Mouse (Mus musculus) ovary, adult 18-20 months (tissue): ENCODE data around the gene Kcnn4.
A peak's percentile ranks its signal among the peaks of the same experiment; 100 is the strongest.
"Not testable (repeated sequence)": the region's sequence is repeated elsewhere in the genome, so short reads cannot be mapped to it uniquely, and the experiment has no call there.

ENCODE experiments used
- DNase-seq: peaks from one replicate; pipeline ENCODE4 v3.0.0; 2022; ENCODE audit warnings: low spot score, mixed read lengths

Gene Kcnn4

DNA sequence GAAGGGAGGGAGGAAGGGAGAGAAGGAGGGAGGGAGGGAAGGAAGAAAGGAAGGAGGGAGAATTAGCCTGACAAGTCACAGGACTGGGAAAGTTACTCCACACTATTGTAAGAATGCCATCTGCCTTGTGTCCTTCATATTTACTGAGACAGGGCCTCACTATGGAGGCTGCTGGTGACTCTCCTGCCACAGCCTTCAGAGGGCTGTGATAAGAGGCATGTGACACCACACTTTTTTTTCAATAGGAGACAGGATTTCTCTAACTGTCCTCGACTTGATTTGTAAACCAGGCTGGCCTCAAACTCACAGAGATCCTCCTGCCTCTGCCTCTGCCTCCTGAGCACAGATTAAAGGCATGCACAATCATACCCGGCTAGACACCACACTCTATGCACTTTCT is 21.6 kb downstream of the Kcnn4 start:
- DNase-seq: no peak

DNA sequence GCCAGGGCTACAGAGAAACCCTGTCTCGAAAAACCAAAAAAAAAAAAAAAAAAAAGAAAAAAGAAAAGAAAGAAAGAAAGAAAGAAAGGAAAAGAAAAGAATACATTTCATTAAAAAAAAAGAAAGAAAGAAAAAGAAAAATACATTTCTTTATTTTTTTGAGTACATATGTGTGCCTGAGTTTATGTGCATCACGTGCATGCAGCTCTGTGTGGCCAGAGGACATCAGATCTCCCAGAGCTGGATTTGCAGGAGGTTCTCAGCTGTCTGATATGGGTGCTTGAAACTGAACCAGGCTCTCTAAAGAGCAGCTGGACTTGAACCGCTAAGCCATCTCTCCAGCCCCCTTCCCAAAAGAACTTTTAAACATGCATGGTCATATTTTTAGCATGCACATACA is 24.0 kb downstream of the Kcnn4 start:
- DNase-seq: no peak

DNA sequence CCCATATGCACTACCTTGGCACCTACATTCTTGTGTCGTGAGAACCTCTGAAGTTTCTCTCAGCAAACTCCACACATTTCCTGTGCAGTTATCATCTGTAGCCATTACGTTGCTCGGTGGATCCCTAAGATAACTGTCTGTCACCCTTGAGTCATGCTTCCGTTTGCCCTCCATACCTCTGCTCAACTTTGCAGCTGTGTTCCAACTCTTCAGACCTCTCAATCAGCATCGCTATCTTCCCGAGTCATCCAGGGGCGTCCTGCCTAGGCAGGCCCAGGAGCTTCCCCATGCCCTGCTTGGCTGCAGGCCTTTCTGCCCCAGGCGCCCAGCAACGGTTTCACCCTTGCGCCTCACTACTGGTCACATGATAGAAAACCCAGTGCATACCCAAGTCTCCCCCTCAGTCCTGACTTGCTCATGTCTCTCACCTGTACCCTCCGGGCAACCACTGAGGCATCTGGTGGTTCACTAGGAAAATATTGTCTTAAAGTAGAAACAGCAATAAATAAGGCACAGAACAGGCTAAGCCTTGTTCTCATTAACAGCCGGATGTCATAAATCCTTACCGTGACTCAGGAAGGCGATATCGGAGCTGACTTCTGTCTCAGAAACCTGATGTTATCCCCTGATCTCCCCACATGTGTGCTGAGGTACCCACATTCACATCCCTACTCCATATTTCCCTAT is 24.6 kb downstream of the Kcnn4 start:
- no peak for DNase-seq

DNA sequence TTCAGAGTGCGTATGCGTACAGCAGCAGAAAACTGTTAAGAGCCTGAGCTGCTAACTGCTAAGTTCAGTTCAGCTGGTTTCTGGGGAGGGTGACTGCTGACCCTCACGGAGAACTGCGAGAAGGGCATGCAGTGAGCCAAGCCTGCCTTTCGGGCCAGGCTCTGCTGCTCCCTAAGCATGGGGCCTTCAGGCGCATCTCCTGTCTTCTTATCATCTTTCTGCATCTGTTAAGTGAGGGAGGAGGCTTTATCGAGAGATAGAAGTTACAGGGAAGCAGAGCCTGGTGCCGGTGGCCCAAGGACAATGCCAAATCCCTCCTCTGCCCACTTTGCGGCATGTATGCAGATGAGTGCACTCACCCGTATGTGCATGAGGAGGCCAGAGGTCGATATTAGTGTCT is 26.8 kb downstream of the Kcnn4 start:
- no peak for DNase-seq

DNA sequence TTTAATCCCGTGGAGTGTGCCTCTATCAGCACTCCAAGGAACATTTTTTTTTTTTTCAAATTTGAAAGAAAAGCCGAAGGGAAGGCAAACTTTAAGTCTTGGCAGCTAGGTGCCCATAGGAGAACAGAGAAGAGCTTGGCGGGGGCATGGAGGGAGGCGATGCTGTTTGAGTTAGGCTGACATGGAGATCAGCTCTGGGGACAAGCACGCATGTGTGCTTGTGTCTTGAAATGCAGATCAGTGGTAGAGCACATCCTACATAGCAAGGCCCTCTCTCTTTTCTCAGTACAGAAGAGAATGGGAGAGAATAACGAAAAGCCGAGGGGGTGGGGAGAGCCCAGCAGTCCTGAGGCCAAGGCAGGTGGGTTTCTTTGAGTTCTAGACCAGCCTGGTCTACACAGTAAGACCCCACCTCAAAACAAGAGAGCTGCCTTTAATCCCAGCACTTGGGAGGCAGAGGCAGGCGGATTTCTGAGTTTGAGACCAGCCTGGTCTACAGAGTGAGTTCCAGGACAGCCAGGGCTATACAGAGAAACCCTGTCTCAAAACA is 28.4 kb downstream of the Kcnn4 start:
- no peak for DNase-seq

DNA sequence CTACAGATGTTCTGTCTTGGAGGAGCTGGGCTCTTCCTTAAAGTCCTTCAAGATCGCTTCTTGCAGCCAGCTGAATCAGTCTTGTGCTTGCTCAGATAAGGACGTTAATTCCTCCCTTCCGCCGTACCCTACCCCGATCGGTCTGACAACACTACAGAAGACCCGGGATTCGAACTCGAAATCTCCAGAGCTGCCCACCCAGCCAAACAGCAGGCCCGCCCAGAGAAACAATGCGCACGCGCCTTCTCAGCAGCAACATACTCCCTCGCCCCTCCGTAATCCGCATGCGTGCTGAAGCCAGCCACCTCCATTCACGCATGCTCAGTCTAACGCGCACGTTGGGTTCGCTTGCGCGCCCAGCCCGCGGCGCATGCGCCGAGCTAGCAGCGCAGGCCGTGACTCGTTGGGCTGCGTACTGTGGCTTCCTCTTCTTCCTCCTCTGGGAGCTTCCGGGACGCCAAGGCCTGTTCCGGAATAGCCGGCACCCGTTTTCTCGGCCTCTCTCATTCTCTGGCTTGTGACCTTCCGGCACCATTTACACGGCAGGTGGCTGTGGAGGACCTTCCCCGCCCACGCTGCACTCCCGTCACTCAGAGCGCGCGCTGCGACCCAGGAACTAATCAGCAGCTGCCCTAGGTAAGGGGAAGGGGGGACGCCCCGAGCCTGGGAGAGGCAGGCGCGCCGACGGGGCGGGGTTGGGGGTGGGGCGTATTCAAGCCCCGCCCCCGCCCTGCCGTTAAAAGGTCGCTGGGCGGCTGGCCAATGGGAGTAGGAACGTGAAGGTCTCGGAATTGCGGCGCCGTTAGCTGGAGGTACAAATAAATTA is 29.4 kb downstream of the Kcnn4 start, which contains the start of gene Smg9:
TSS of gene Smg9 (plus strand) at position 364 of the 826 bp plus-strand sequence.
- DNase-seq: peak; percentile 97

DNA sequence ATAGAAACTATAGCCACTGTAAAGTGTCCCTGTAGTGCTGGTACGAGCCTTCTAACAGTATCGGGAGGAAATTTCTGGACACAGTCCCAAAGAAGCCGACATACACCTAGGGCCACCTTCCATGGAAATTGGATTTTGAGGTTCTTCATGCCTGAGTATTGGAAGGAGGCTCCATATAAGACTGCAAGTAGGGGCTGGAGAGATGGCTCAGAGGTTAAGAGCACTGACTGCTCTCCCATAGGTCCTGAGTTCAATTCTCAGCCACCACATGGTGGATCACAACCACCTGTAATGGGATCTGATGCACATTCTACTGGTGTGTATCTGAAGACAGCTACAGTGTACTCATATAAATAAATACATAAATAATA is 30.0 kb downstream of the Kcnn4 start:
- DNase-seq: no peak

DNA sequence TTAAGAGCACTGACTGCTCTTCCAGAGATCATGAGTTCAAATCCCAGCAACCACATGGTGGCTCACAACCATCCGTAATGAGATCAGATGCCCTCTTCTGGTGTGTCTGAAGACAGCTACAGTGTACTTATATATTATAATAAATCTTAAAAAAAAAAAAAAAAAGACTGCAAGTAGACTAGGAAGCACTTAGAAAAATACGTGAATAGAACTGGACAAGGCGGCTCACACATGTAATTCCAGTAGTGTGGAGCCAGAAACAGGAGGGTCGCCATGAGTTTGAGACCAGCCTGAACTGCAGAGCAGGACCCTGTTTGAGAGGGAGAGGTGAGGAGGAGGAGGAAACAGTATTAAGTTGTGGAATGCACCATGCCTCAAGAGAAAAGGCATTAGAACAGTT is 30.4 kb downstream of the Kcnn4 start:
- not testable (repeated sequence) for DNase-seq

DNA sequence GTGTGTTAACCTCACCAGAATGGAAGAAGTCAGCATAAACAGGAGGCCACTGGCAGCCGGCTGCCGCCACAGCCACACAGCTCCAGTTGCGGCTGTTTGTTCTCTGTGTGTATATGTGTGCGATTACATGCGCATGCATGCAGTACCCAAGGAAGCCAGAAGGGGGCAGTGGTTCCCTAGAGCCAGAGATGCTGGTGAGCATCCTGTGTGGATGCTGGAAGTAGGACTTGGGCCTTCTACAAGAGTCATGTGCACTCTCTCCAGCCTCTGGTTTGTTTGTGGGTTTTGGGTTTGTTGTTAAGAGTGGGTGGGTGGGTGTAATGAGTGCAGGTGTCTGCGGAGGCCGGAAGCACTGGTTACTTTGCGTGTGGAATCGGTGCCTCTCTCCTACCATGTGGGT is 32.8 kb downstream of the Kcnn4 start:
- DNase-seq: no peak

DNA sequence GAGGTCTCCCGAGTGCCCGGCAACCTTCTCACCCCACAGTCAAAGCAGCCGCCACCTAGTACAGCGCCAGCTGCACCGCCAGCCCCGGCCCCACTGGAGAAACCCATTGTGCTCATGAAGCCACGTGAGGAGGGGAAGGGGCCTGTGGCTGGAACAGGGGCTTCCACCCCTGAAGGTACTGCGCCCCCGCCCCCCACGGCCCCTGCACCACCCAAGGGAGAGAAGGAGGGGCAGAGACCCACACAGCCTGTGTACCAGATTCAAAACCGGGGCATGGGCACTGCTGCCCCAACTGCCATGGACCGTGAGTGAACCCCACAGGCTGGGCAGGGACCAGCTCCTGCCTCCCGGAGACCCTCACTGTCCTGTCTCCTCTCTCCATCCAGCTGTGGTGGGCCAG is 35.6 kb downstream of the Kcnn4 start:
- DNase-seq: no peak

DNA sequence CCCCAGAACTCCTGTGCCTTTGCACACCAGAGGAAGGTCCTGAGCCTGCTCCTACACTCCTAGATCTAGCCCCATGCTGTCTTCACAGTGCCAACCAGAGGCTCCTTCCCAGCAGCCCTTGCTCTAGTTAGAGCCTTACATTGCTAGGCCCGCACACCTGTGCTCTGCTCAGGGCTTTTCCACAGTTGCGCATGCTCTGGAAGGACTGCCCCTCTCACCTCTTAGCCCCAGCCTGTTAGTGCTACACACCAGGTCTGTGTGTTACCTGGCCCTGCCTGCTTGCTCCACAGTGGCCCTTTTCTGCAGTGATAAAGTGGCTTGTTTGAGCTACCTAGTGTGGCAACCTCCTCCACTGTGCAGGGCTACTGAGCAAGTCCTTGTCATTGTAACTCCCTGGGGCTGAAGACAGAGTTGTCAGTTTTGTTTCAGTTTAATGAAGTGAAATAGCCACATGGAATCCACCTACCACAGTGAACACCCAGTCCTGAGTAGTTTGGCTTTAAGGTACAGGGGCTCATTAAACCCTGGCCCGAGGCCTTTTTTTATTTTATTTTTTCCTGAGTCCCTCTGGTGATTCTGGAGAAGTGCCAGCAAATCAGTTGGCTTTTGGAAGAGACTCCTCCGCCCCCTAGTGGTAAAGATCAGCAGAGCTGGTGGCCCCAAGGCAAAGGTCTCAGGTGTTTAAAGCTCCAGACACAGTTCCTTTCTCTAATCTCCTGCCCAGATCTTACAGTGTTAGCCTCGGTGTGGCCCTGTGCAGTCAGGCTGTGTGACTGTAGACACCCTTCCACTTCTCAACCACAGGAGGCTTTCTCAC is 36.7 kb downstream of the Kcnn4 start:
- DNase-seq: no peak

DNA sequence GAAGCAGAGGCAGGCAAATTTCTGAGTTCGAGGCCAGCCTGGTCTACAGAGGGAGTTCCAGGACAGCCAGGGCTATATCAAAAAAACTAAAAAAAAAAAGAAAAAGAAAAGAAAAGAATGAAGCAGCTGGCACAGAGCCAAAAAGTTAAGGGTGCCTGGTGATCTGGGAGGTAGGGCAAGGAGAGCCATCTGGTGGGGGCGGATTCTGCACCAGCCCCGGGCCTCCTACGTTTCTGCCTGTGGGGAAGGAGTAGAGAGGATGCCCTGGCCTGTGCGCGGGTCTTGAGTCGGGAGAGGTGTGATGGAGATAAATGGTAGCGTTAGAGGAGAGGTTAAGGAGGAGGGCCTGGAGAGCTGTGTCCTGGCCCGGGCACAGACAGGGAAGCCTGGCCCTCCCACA is 38.1 kb downstream of the Kcnn4 start:
- no peak for DNase-seq

DNA sequence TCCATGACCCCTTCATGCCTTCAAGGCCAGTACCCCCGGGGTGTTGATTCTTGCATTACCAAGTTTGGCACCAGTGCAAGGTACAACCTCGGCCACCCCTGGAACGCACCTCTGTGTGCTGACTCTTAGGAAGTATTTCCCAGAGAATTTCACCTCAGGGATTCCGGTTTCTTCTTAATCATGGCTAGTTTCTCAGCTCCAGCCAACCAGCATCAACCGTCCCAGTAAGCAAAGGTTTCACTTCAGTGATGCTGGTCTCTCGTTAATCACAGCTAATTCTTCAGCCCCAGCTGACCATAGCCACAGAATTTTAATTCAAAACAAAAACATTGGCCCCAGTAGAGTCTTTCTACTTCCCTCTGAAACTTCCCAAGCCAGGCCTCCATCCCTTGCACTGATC is 40.1 kb downstream of the Kcnn4 start:
- DNase-seq: no peak

DNA sequence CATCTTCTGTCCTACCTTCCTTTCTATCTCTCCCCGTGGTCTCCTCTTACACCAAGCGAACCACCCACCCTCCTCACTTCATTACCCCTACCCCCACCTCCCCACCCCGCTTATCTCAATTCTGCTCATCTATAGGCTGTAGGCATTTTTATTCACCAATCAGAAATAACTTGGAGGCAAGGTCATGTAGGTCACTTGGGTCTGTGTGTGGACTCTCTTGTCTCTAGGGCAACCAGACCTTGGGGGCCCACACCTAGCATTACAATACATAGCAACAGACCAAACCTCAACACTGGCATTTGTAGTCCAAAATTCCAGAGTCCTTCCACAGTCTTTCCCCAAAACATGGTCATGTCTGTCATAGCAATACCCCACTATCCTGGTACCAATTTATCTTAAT is 40.8 kb downstream of the Kcnn4 start:
- DNase-seq: no peak

DNA sequence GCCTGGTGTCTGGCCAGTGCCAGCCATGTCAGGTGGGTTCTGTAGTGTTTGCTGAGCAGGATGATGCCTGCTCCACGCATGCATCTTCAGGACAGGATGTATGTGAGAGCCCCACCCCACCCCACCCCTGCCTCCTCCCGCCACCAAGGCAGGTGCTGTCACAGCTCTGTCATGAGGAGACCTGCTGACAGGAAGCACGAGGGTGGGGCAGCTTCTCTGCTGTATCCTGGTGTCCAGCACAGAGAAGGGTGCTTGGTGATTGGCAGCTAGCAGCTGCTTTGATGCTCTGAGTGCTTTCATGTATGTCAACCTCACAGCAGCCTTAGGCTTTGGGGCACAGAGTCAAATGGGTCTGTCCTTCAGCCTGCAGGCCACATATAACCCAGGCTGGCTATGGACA is 43.6 kb downstream of the Kcnn4 start:
- DNase-seq: no peak

DNA sequence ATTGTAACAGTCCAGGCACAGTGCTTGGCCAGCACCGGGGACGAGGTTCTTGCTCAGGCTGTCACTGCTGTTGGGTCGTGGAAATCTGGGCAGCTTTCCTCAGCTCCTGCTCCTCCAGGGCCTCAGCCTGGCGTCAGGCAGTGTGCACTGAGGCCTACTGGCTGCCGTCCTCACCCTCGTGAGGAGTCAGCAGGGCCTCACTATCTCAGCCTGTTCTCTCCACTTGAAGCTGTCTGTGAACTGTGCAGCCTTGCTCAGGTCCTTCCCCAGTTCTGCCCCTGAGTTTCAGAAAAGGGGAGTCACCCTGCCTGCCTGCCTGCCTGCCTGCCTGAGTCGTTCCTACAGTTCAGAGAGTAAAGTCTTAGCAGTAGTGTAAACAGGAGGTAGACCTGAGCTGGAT is 45.2 kb downstream of the Kcnn4 start:
- DNase-seq: no peak

DNA sequence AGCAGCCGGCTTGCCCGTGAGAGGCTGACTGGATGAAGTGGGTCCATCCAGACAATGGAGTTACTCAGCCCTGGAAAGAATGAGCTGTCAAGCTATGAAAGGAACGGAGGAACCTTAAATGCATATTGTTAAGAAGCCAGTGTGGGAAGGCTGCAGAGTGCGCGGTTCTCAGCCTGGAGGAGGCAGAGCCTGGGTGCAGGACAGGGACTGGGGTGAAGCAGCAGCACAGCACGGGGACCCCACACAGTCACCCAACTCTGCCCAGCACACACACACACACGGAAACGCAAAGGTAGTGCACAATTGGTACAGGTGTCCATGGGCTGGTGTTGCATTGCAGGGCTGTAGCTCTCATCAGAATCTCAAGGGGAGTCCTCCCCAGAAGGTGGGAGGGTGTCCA is 49.5 kb downstream of the Kcnn4 start:
- DNase-seq: no peak

DNA sequence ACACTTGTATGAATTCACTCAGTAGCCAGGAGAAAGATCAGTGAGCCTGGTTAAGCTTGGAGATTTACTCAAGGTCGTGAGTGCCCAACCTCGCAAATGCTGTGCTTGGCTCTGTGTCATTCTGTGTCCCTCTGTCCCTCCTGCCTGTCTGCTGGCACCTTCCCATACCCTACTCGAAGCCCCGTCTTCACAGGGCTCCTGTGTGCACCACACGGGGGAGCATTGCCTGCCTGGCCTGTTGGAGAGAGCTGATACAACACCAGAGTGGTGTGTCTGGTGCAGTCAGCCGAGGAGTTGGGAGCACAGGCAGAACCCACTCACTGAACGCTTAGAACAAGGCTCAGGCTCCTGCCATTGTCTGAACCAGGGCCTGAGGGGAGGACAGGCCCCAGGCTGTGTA is 51.6 kb downstream of the Kcnn4 start:
- no peak for DNase-seq

DNA sequence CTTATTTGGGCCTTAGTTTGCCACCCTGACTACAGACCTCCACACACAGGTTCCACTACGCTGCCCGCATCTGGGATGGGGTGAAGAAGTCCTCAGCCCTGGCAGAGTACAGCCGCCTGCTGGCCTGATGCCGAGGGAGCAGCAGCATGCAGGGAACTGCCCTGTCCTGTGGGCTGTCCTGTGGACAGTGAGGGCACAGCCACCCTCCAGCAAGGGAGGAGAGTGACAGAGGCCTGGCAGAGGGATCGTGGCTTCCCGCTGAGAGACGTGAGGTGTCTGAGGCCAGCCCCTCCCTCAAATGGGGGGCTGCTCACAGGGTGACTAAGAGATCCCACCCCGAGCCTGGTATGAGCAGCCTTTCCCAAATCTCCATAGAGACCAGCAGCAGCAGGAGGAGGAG is 52.2 kb downstream of the Kcnn4 start:
- no peak for DNase-seq

DNA sequence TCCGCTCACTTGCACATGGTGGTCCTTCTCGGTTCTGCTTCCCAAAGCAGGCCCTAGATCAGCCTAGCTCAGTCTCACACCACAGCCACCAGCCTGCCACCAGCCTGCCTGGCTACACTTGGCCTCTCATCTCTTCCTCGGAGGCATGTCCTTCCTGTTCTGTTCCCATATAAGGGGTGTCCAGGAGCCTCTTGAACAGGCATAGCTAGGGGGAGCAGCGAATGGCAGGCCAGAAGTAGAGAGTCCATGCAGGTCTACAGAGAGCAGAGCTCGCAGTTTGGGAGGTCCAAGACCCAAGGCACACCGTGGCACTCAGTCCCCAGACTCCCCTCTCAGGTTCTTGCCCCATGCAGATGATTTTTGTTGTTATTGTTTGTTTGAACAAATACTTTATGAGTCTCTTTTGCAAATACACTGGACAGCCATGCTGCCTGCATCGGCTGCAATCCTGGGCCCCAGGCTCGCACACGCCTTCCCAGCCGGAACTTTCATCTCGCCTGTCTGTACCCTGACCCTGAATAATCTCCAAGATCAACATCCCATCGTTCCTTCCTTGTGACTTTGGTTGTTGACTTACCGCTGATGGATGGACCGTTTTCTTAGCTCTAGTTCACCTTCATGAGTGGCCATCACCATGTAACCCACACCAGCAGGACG is 53.2 kb downstream of the Kcnn4 start:
- DNase-seq: no peak

DNA sequence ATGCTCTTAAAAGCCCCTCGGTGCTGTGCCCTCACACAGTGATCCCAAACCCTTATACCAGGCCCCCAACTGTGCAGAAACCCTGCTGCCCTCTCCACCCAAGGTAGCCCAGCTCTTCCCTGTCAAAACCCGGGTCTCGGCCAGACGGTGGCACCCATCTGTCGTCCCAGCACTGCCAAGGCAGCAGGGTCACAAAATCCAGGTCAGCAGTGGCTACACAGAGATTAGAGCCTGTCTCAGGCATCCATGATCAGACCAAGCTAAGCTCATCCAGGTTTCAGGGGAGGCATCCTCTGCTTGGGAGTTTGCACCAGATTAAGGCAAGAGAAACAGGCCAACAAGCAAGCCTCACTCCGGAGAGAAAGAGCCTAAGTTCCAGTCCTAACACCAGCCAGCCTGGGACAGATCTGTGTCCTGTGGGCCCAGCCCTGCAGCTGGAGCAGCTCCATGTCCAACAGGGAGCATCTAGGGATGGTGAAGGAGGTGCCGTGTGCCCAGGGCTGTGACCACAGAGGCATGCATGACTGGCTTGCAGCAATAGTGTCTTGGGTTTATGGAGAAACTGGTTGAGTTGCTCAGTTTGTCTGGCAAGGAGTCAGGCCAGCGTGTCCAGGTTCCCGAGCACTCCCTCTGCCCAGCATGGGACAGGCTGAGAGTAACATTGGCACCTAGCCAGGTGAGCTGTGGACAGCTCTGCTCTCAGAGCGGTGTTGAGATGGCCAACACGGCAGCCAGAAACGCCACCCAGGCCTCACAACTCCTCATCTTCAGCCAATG is 54.1 kb downstream of the Kcnn4 start:
- DNase-seq: no peak
